8 mouse cellular contexts compared by ENCODE assay signal in genomic region chr2:119971837-119972536, GRCm38 (mm10). TPM values are rescaled to one million over a fixed set of nuclear protein-coding genes. Genes with fewer than 3 reads are reported as not detected.
DNase-seq lines count a peak whose midpoint lies in the region; ATAC-seq and TF ChIP-seq lines count a peak whose summit lies in the region.

No protein-coding gene starts in this region.

- H3K9ac ChIP-seq in embryonic facial prominence, embryonic 15.5 days = peak overlapping the region; percentile 81
- H3K9ac ChIP-seq in limb, embryonic 14.5 days (ENCODE audit: low read depth, low read length, severe bottlenecking) = peak overlapping the region; percentile 90
- peak overlapping the region; percentile 83 for H3K9ac ChIP-seq in midbrain, postnatal 0 days (replicated peaks; ENCODE audit: low read length, poor library complexity, severe bottlenecking)

- H3K36me3 ChIP-seq in embryonic facial prominence, embryonic 15.5 days = 0 out of 2 replicates have a peak, but pooled peaks cover 3% of the 10 kb centered on the region
- peaks cover 4% of the 10 kb centered on the region; the same call in 1 of the 2 replicates for H3K36me3 ChIP-seq in limb, embryonic 14.5 days (ENCODE audit: control insufficient read depth, insufficient read depth, low read length)
- peaks cover 2% of the 10 kb centered on the region; the same call in 1 of the 2 replicates for H3K36me3 ChIP-seq in midbrain, postnatal 0 days (ENCODE audit: insufficient read depth, low read length)

- no peaks in the 10 kb centered on the region for H3K9me3 ChIP-seq in embryonic facial prominence, embryonic 15.5 days (replicated peaks)
- no peaks in the 10 kb centered on the region for H3K9me3 ChIP-seq in limb, embryonic 14.5 days (ENCODE audit: control insufficient read depth, low read length)
- H3K9me3 ChIP-seq in midbrain, postnatal 0 days (ENCODE audit: low read length) = no peaks in the 10 kb centered on the region

- 7% methylated on average over 32 of the region's 32 CpGs for WGBS in bone marrow, adult 2 months
- under 1% methylated on average over 32 of the region's 32 CpGs for WGBS in embryonic facial prominence, embryonic 15.5 days
- under 1% methylated on average over 32 of the region's 32 CpGs for WGBS in limb, embryonic 14.5 days
- 2% methylated on average over 32 of the region's 32 CpGs for WGBS in midbrain, postnatal 0 days

- peak overlapping the region; percentile 70 for H3K4me2 ChIP-seq in embryonic facial prominence, embryonic 15.5 days (replicated peaks)
- H3K4me2 ChIP-seq in limb, embryonic 14.5 days (replicated peaks; ENCODE audit: low read depth, low read length, severe bottlenecking) = peak overlapping the region; percentile 71
- peak overlapping the region; percentile 63 for H3K4me2 ChIP-seq in midbrain, postnatal 0 days (ENCODE audit: low read depth, low read length, poor library complexity, severe bottlenecking)

- peak overlapping the region; percentile 78 for H3K4me3 ChIP-seq in bone marrow, adult 2 months (replicated peaks; ENCODE audit: control insufficient read depth, low read depth, low read length)
- H3K4me3 ChIP-seq in embryonic facial prominence, embryonic 15.5 days (replicated peaks) = peak overlapping the region; percentile 92
- peak overlapping the region; percentile 87 for H3K4me3 ChIP-seq in limb, embryonic 14.5 days (replicated peaks; ENCODE audit: low read length)
- peak overlapping the region; percentile 82 for H3K4me3 ChIP-seq in midbrain, postnatal 0 days (ENCODE audit: low read depth, low read length)

- H3K4me1 ChIP-seq in bone marrow, adult 2 months (ENCODE audit: control insufficient read depth, insufficient read depth, low read length) = peaks cover 2% of the 10 kb centered on the region
- H3K4me1 ChIP-seq in embryonic facial prominence, embryonic 15.5 days = peaks cover 19% of the 10 kb centered on the region
- H3K4me1 ChIP-seq in limb, embryonic 14.5 days (ENCODE audit: control insufficient read depth, insufficient read depth, low read length) = peaks cover 18% of the 10 kb centered on the region
- peaks cover 12% of the 10 kb centered on the region; the same call in 1 of the 2 replicates for H3K4me1 ChIP-seq in midbrain, postnatal 0 days (ENCODE audit: insufficient read depth, low read length)

- peak; percentile 96 for DNase-seq in 416B (ENCODE audit: low read depth)
- DNase-seq in heart, adult 8-10 months (ENCODE audit: low spot score) = peak; percentile 96
- DNase-seq in kidney, adult 9 months = peak; percentile 97
- peak; percentile 99 for DNase-seq in limb, embryonic 14.5 days (ENCODE audit: low spot score)
- peak; percentile 98 for DNase-seq in midbrain, postnatal 0 days (ENCODE audit: low spot score)
- peak; percentile 89 to 94 for DNase-seq in spleen, postnatal 14 days (ENCODE audit: low spot score in 2 of 2)

- no peaks in the 10 kb centered on the region for H3K27me3 ChIP-seq in embryonic facial prominence, embryonic 15.5 days
- H3K27me3 ChIP-seq in limb, embryonic 14.5 days (ENCODE audit: control insufficient read depth, insufficient read depth, low read length) = no peaks in the 10 kb centered on the region
- H3K27me3 ChIP-seq in midbrain, postnatal 0 days (ENCODE audit: insufficient read depth, low read length) = no peaks in the 10 kb centered on the region

- peak; percentile 78; the same call in 1 of the 2 replicates for TF ChIP-seq POLR2A in bone marrow, adult 2 months (IDR thresholded peaks at IDR 0.05; ENCODE audit: borderline replicate concordance, control insufficient read depth, low read depth, low read length)
- 0 out of 2 replicates have a peak, but pooled peaks have one; percentile 75 for TF ChIP-seq POLR2A in limb, embryonic 14.5 days (IDR thresholded peaks at IDR 0.05; ENCODE audit: borderline replicate concordance, extremely low read depth, insufficient read depth, insufficient read length)

- ATAC-seq in embryonic facial prominence, embryonic 15.5 days (ENCODE audit: insufficient number of reproducible peaks, low FRiP score, low TSS enrichment, low read depth) = peak; percentile 98
- peak; percentile 98 for ATAC-seq in limb, embryonic 14.5 days (ENCODE audit: low FRiP score, low read depth)
- peak; percentile 99 for ATAC-seq in midbrain, postnatal 0 days (ENCODE audit: low FRiP score)

- TF ChIP-seq CTCF in bone marrow, adult 2 months (IDR thresholded peaks at IDR 0.05; ENCODE audit: control insufficient read depth, insufficient read depth, low read length) = peak; percentile 33; the same call in 1 of the 2 replicates
- peak; percentile 68 for TF ChIP-seq CTCF in midbrain, postnatal 0 days (IDR thresholded peaks at IDR 0.05)

- H3K27ac ChIP-seq in bone marrow, adult 2 months (ENCODE audit: control insufficient read depth, insufficient read depth, low read depth, low read length, poor library complexity) = peak overlapping the region; percentile 43; the same call in 1 of the 2 replicates
- H3K27ac ChIP-seq in embryonic facial prominence, embryonic 15.5 days (replicated peaks) = peak overlapping the region; percentile 82
- H3K27ac ChIP-seq in limb, embryonic 14.5 days (replicated peaks; ENCODE audit: low read depth, low read length) = peak overlapping the region; percentile 43; the same call in 1 of the 2 replicates
- peak overlapping the region; percentile 77 for H3K27ac ChIP-seq in midbrain, postnatal 0 days (ENCODE audit: low read depth, low read length)

RNA-seq across cellular contexts. Expression of gene Mapkbp1, which starts 0.5 kb away (rescaled TPM):
- polyA plus RNA-seq in bone marrow, adult 2 months (2011; ENCODE audit: insufficient read depth, insufficient read length, low replicate concordance, missing spikeins) = 2.1 and 6.6 TPM in 2 replicates
- polyA plus RNA-seq in embryonic facial prominence, embryonic 15.5 days (2015; fragmentation: Nextera tagmentation; extraction: Ambion mirVana) = 5.2 TPM in 2 replicates
- 1 to 10 TPM; 6.9 to 8.5 (median 8.3) TPM for total RNA-seq in heart, adult 8-10 months (2022)
- 26.2 and 33.1 TPM in 2 replicates for polyA plus RNA-seq in limb, embryonic 14.5 days (2012; rRNA removed)
- polyA plus RNA-seq in limb, embryonic 14.5 days (2014; fragmentation: Nextera tagmentation; extraction: Ambion mirVana) = 4.2 and 4.9 TPM in 2 replicates
- 54.2 and 64.6 TPM in 2 replicates for total RNA-seq in midbrain, postnatal 0 days (2014; rRNA removed)
- polyA plus RNA-seq in midbrain, postnatal 0 days (2015; fragmentation: Nextera tagmentation; extraction: Ambion mirVana) = 7.1 and 7.4 TPM in 2 replicates

RNA-seq across cellular contexts. Expression of gene Jmjd7, which starts 55.3 kb away (rescaled TPM):
- 4.7 and 13.0 TPM in 2 replicates for polyA plus RNA-seq in bone marrow, adult 2 months (2011; ENCODE audit: insufficient read depth, insufficient read length, low replicate concordance, missing spikeins)
- 16.7 and 20.8 TPM in 2 replicates for polyA plus RNA-seq in embryonic facial prominence, embryonic 15.5 days (2015; fragmentation: Nextera tagmentation; extraction: Ambion mirVana)
- total RNA-seq in heart, adult 8-10 months (2022) = 1 to 10 TPM; 6.6 to 8.6 (median 7.2) TPM
- 20.2 and 24.9 TPM in 2 replicates for polyA plus RNA-seq in limb, embryonic 14.5 days (2012; rRNA removed)
- polyA plus RNA-seq in limb, embryonic 14.5 days (2014; fragmentation: Nextera tagmentation; extraction: Ambion mirVana) = 26.1 and 28.2 TPM in 2 replicates
- 4.9 and 11.7 TPM in 2 replicates for total RNA-seq in midbrain, postnatal 0 days (2014; rRNA removed)
- 13.6 and 13.7 TPM in 2 replicates for polyA plus RNA-seq in midbrain, postnatal 0 days (2015; fragmentation: Nextera tagmentation; extraction: Ambion mirVana)

RNA-seq across cellular contexts. Expression of gene Gm28042, which starts 55.3 kb away (rescaled TPM):
- polyA plus RNA-seq in bone marrow, adult 2 months (2011; ENCODE audit: insufficient read depth, insufficient read length, low replicate concordance, missing spikeins) = 0.70 and 1.5 TPM in 2 replicates
- polyA plus RNA-seq in embryonic facial prominence, embryonic 15.5 days (2015; fragmentation: Nextera tagmentation; extraction: Ambion mirVana) = 3.7 and 6.1 TPM in 2 replicates
- total RNA-seq in heart, adult 8-10 months (2022) = under 1 TPM; 0.16 to 0.59 (median 0.21) TPM
- 19.5 and 26.1 TPM in 2 replicates for polyA plus RNA-seq in limb, embryonic 14.5 days (2012; rRNA removed)
- polyA plus RNA-seq in limb, embryonic 14.5 days (2014; fragmentation: Nextera tagmentation; extraction: Ambion mirVana) = 3.0 and 4.6 TPM in 2 replicates
- total RNA-seq in midbrain, postnatal 0 days (2014; rRNA removed) = 3.7 and 6.6 TPM in 2 replicates
- 0.98 and 2.5 TPM in 2 replicates for polyA plus RNA-seq in midbrain, postnatal 0 days (2015; fragmentation: Nextera tagmentation; extraction: Ambion mirVana)

Comparison
In these comparisons a context has a peak if more than half of its experiments do, and no peak if none do; other contexts are left out.
1. Peak in every context shown above with its lines: DNase-seq, ATAC-seq, H3K4me3 ChIP-seq and H3K27ac ChIP-seq.